Comparison of ENCODE assay signal across 8 mouse cellular contexts in genomic region chr4:141031733-141032132, GRCm38 (mm10). TPM values are rescaled to one million over a fixed set of nuclear protein-coding genes. Genes with fewer than 3 reads are reported as not detected.
DNase-seq lines count a peak whose midpoint lies in the region; ATAC-seq and TF ChIP-seq lines count a peak whose summit lies in the region.

No protein-coding gene starts in this region.

- peak; percentile 53; the same call in 1 of the 2 replicates for ATAC-seq in limb, embryonic 14.5 days (ENCODE audit: low FRiP score, low read depth)

- no peak overlapping the region for H3K27ac ChIP-seq in kidney, adult 2 months (ENCODE audit: insufficient read depth, low read depth, low read length)
- H3K27ac ChIP-seq in limb, embryonic 14.5 days (replicated peaks; ENCODE audit: low read depth, low read length), result no peak overlapping the region

- DNase-seq in 416B (ENCODE audit: low read depth), result peak; percentile 85
- DNase-seq in adrenal gland, adult 18-20 months (ENCODE audit: low spot score in 2 of 2), result peak; percentile 76 to 83
- DNase-seq in embryo, embryonic 10.5 days (ENCODE audit: low spot score), result peak; percentile 83
- DNase-seq in gastrocnemius, postnatal 36 days, result peak; percentile 79 to 83
- peak; percentile 67 for DNase-seq in kidney, adult 2 months
- DNase-seq in limb, embryonic 14.5 days (ENCODE audit: low spot score), result peak; percentile 72
- DNase-seq in monocyte, adult 2 months (ENCODE audit: low read depth in 1 of 2, low spot score in 2 of 2), result peak; percentile 45 to 70
- peak; percentile 80 to 92 for DNase-seq in spleen, postnatal 4 days (ENCODE audit: low spot score in 2 of 2)

- H3K4me1 ChIP-seq in kidney, adult 2 months (ENCODE audit: control insufficient read depth, insufficient read depth, low read length), result peaks cover 3% of the 10 kb centered on the region; the same call in 1 of the 2 replicates
- H3K4me1 ChIP-seq in limb, embryonic 14.5 days (ENCODE audit: control insufficient read depth, insufficient read depth, low read length), result no peaks in the 10 kb centered on the region

- intact Hi-C loops in gastrocnemius, postnatal 36 days (cut with DNase I), result loop anchor here (2.0 to 10.0 kb wide), 3 partner anchors 49 to 217 kb away; partner anchors contain the start of gene Padi3

- 17% methylated on average over 6 of the region's 6 CpGs for WGBS in kidney, adult 2 months
- WGBS in limb, embryonic 14.5 days, result 13% methylated on average over 6 of the region's 6 CpGs

- H3K9ac ChIP-seq in limb, embryonic 14.5 days (ENCODE audit: low read depth, low read length, severe bottlenecking), result no peak overlapping the region

- H3K9me3 ChIP-seq in limb, embryonic 14.5 days (ENCODE audit: control insufficient read depth, low read length), result no peaks in the 10 kb centered on the region

- no peak overlapping the region for H3K4me2 ChIP-seq in limb, embryonic 14.5 days (replicated peaks; ENCODE audit: low read depth, low read length, severe bottlenecking)

- TF ChIP-seq CTCF in kidney, adult 2 months (conservative IDR thresholded peaks at IDR 0.05; ENCODE audit: insufficient read depth, insufficient read length, low read depth, low read length), result peak; percentile 90

- H3K4me3 ChIP-seq in kidney, adult 2 months (ENCODE audit: insufficient read depth, low read depth, low read length), result no peak overlapping the region
- H3K4me3 ChIP-seq in limb, embryonic 14.5 days (replicated peaks; ENCODE audit: low read length), result no peak overlapping the region

- TF ChIP-seq POLR2A in kidney, adult 2 months (IDR thresholded peaks at IDR 0.05; ENCODE audit: low read depth, low read length), result no peak
- no peak for TF ChIP-seq POLR2A in limb, embryonic 14.5 days (IDR thresholded peaks at IDR 0.05; ENCODE audit: borderline replicate concordance, extremely low read depth, insufficient read depth, insufficient read length)

- peaks cover 2% of the 10 kb centered on the region; the same call in 1 of the 2 replicates for H3K36me3 ChIP-seq in kidney, adult 2 months (ENCODE audit: control insufficient read depth, insufficient read depth, low read length)
- H3K36me3 ChIP-seq in limb, embryonic 14.5 days (ENCODE audit: control insufficient read depth, insufficient read depth, low read length), result peaks cover 47% of the 10 kb centered on the region

- no peaks in the 10 kb centered on the region for H3K27me3 ChIP-seq in kidney, adult 2 months (replicated peaks; ENCODE audit: control insufficient read depth, insufficient read depth, low read length)
- H3K27me3 ChIP-seq in limb, embryonic 14.5 days (ENCODE audit: control insufficient read depth, insufficient read depth, low read length), result no peaks in the 10 kb centered on the region

RNA-seq across cellular contexts. Expression of gene Mfap2, which starts 21.5 kb away (rescaled TPM):
- 1 to 10 TPM; 6.4 to 6.6 TPM for total RNA-seq in adrenal gland, adult 18-20 months (2021)
- 1 to 10 TPM; 6.2 to 7.4 TPM for total RNA-seq in gastrocnemius, postnatal 36 days (2021)
- 14.9 and 18.0 TPM in 2 replicates for polyA plus RNA-seq in kidney, adult 2 months (2012; rRNA removed)
- polyA plus RNA-seq in limb, embryonic 14.5 days (2012; rRNA removed), result 708 and 919 TPM in 2 replicates
- 1,017 and 1,089 TPM in 2 replicates for polyA plus RNA-seq in limb, embryonic 14.5 days (2014; fragmentation: Nextera tagmentation; extraction: Ambion mirVana)

RNA-seq across cellular contexts. Expression of gene Crocc, which starts 28.6 kb away (rescaled TPM):
- total RNA-seq in adrenal gland, adult 18-20 months (2021), result 1 to 10 TPM; 6.4 to 6.9 TPM
- 1 to 10 TPM; 1.7 to 2.0 TPM for total RNA-seq in gastrocnemius, postnatal 36 days (2021)
- 34.7 and 41.8 TPM in 2 replicates for polyA plus RNA-seq in kidney, adult 2 months (2012; rRNA removed)
- 25.9 and 27.8 TPM in 2 replicates for polyA plus RNA-seq in limb, embryonic 14.5 days (2012; rRNA removed)
- polyA plus RNA-seq in limb, embryonic 14.5 days (2014; fragmentation: Nextera tagmentation; extraction: Ambion mirVana), result 5.4 and 7.3 TPM in 2 replicates

RNA-seq across cellular contexts. Expression of gene Atp13a2, which starts 45.1 kb away (rescaled TPM):
- total RNA-seq in adrenal gland, adult 18-20 months (2021), result 10 to 100 TPM; 30.2 to 31.0 TPM
- total RNA-seq in gastrocnemius, postnatal 36 days (2021), result 10 to 100 TPM; 16.6 to 17.5 TPM
- 46.3 and 56.0 TPM in 2 replicates for polyA plus RNA-seq in kidney, adult 2 months (2012; rRNA removed)
- 74.6 and 112 TPM in 2 replicates for polyA plus RNA-seq in limb, embryonic 14.5 days (2012; rRNA removed)
- 43.7 and 45.0 TPM in 2 replicates for polyA plus RNA-seq in limb, embryonic 14.5 days (2014; fragmentation: Nextera tagmentation; extraction: Ambion mirVana)

RNA-seq across cellular contexts. Expression of gene Necap2, which starts 46.4 kb away (rescaled TPM):
- 10 to 100 TPM; 59.3 to 61.1 TPM for total RNA-seq in adrenal gland, adult 18-20 months (2021)
- total RNA-seq in gastrocnemius, postnatal 36 days (2021), result 10 to 100 TPM; 13.3 to 15.3 TPM
- 60.3 and 64.9 TPM in 2 replicates for polyA plus RNA-seq in kidney, adult 2 months (2012; rRNA removed)
- polyA plus RNA-seq in limb, embryonic 14.5 days (2012; rRNA removed), result 79.1 and 91.0 TPM in 2 replicates
- 83.2 and 90.5 TPM in 2 replicates for polyA plus RNA-seq in limb, embryonic 14.5 days (2014; fragmentation: Nextera tagmentation; extraction: Ambion mirVana)

RNA-seq across cellular contexts. Expression of gene Spata21, which starts 56.4 kb away (rescaled TPM):
- total RNA-seq in adrenal gland, adult 18-20 months (2021), result not detected
- total RNA-seq in gastrocnemius, postnatal 36 days (2021), result not detected
- 0.03 and 0.26 TPM in 2 replicates for polyA plus RNA-seq in kidney, adult 2 months (2012; rRNA removed)
- 0.04 and 0.08 TPM in 2 replicates for polyA plus RNA-seq in limb, embryonic 14.5 days (2012; rRNA removed)
- 0.18 and 0.43 TPM in 2 replicates for polyA plus RNA-seq in limb, embryonic 14.5 days (2014; fragmentation: Nextera tagmentation; extraction: Ambion mirVana)
